Mouse (Mus musculus) limb, embryonic 10.5 days (tissue): Measurements from ENCODE around the gene Pip5k1b. TPM values are rescaled to one million over a fixed set of nuclear protein-coding genes. Genes with fewer than 3 reads are reported as not detected.
A peak's percentile ranks its signal among the peaks of the same experiment; 100 is the strongest.

ENCODE experiments used
- DNase-seq: peaks from one replicate; pipeline ENCODE4 v3.0.0-alpha.2; 2017; ENCODE audit warnings: low spot score
- H3K27ac ChIP-seq: fragments of 300-500 bp; sonication (generic); 2 replicates; pipeline ENCODE4 v1.5.1; 2016; ENCODE audit warnings: mild to moderate bottlenecking
- H3K27me3 ChIP-seq: fragments of 300-500 bp; sonication (generic); 2 replicates; pipeline ENCODE4 v1.6.1; 2016; ENCODE audit warnings: low read depth, mild to moderate bottlenecking; ENCODE audit not compliant: poor library complexity, severe bottlenecking
- H3K36me3 ChIP-seq: fragments of 300-500 bp; sonication (generic); 2 replicates; pipeline ENCODE4 v1.6.1; 2016; ENCODE audit warnings: mild to moderate bottlenecking, moderate library complexity
- H3K4me1 ChIP-seq: fragments of 300-500 bp; sonication (generic); 2 replicates; pipeline ENCODE4 v1.6.1; 2016
- H3K4me3 ChIP-seq: fragments of 300-500 bp; sonication (generic); 2 replicates; pipeline ENCODE4 v1.5.1; 2016; ENCODE audit warnings: mild to moderate bottlenecking, moderate library complexity
- H3K9me3 ChIP-seq: fragments of 300-500 bp; sonication (generic); replicated peaks from 2 replicates; pipeline ENCODE4 v1.6.1; 2016; ENCODE audit warnings: mild to moderate bottlenecking
- WGBS: fragments of 180-500 bp; shearing (Covaris S2); methylation state at CpG from one replicate; pipeline ENCODE4 v1.1.7; 2016; 5-methylcytosine and 5-hydroxymethylcytosine counted together
- polyA plus RNA-seq: library from polyadenylated mRNA; unstranded; fragments of >200 nt; fragmentation: Nextera tagmentation; extraction: Ambion mirVana; gene quantifications from 2 replicates; pipeline ENCODE4 v1.2.1, GENCODE M21; 2016

Gene Pip5k1b
- polyA plus RNA-seq, 1 experiment from 2014 or later = 0.50 TPM

DNA sequence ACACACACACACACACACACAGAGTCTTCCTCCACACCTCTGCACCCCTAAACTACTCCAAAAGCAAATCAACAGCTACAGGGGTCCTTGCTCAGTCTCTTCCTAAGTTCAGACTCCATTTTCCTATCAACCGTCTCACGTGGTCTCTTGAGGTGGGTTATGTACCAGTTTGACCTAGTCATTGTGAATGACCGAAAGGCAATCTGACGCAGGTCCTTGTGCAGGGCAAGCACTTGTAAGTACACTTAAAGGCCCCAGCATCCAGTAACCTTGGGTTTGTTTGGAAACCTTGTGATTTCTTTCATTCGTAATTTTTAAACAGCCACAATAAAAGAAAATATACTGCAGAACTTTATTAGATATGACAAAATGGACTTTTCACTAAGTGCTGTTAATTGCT is 83.2 kb downstream of the Pip5k1b start:
- DNase-seq = no peak
- H3K27me3 ChIP-seq = no peaks in the 10 kb centered on the region
- no peak overlapping the region for H3K4me3 ChIP-seq
- WGBS = 90% methylated on average over 5 of the region's 5 CpGs
- no peaks in the 10 kb centered on the region for H3K9me3 ChIP-seq
- H3K36me3 ChIP-seq = no peaks in the 10 kb centered on the region
- H3K27ac ChIP-seq = no peak overlapping the region
- peaks cover 8% of the 10 kb centered on the region for H3K4me1 ChIP-seq

- Histone ChIP-seq H3K9me3 (no peaks in the 10 kb centered on the region), H3K36me3 (no peaks in the 10 kb centered on the region), H3K27ac (no peak overlapping the region), H3K27me3 (no peaks in the 10 kb centered on the region), H3K4me1 (peaks cover 8% of the 10 kb centered on the region), H3K4me3 (no peak overlapping the region)
- WGBS = 92% methylated on average over 6 of the region's 6 CpGs
- DNase-seq = no peak
These were observed 84.1 kb downstream of the Pip5k1b start for GRCm38 (mm10) chr19:24471538-24471937.

DNA sequence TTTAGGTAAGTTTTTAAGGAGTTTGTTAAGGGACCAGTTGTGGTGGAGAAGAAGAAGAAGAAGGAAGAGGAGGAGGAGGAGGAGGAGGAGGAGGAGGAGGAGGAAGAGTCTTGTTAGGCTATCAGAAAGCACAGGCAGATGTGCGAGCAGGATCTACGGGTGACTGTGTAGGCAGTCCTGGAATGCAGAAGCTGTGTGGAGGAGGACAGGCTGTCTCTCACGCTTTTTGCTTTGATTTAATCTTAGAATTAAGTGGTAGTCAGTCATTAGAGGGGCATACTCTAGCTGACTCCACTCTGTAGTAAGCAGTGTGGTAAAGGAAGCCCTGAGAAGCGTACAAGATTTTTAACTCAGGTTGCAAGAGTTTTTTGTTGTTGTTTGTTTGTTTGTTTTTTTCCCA is 86.5 kb downstream of the Pip5k1b start:
- Histone ChIP-seq H3K9me3 (no peaks in the 10 kb centered on the region), H3K27ac (no peak overlapping the region), H3K4me3 (no peak overlapping the region), H3K27me3 (no peaks in the 10 kb centered on the region), H3K36me3 (no peaks in the 10 kb centered on the region), H3K4me1 (no peaks in the 10 kb centered on the region)
- 78% methylated on average over 4 of the region's 4 CpGs for whole genome bisulfite sequencing
- no peak for DNase-seq

GRCm38 (mm10) chr19:24468616-24469015 is 87.1 kb downstream of the Pip5k1b start:
- H3K9me3 ChIP-seq = no peaks in the 10 kb centered on the region
- no peaks in the 10 kb centered on the region for H3K36me3 ChIP-seq
- H3K27me3 ChIP-seq = no peaks in the 10 kb centered on the region
- H3K4me3 ChIP-seq = no peak overlapping the region
- no peak overlapping the region for H3K27ac ChIP-seq
- 82% methylated on average over 3 of the region's 3 CpGs for WGBS
- H3K4me1 ChIP-seq = no peaks in the 10 kb centered on the region
- DNase-seq = no peak

GRCm38 (mm10) chr19:24463011-24463410 is 92.7 kb downstream of the Pip5k1b start:
- WGBS = 85% methylated on average over 2 of the region's 3 CpGs

DNA sequence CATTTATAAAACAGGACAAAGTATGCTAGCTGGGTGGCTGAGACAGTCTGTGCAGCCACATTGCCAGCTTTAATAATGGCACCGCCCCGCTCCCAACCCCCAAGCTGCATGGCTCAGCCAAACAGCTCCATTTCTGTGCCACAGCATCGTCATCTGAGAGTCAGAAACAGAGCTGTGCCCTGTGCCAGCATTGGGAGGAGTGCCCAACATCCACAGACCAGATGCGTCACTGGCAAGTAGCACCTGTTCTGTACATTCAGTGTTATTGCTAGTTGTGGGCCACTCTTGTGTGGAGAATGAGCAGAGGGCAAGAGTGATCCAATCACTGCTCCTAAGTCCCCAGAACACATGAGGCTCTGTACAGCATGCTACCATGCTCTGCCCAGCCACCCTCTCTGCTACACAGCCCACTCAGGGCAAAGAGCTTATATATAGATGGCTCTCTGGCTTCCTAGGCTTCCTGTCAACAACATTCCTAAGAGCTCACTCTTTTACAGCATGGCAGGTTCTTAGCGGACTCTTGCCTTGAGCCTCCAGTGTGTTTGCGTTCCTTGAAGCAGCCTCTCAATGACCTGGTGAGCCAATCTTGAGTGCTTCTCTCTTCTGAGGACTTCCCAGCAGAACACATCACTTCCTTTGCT is 99.0 kb downstream of the Pip5k1b start:
- Histone ChIP-seq H3K27ac (no peak overlapping the region), H3K36me3 (no peaks in the 10 kb centered on the region), H3K27me3 (no peaks in the 10 kb centered on the region), H3K9me3 (no peaks in the 10 kb centered on the region), H3K4me1 (peaks cover 8% of the 10 kb centered on the region), H3K4me3 (no peak overlapping the region)
- DNase-seq = no peak
- 89% methylated on average over 6 of the region's 6 CpGs for WGBS

More at GRCm38 (mm10) chr19:24463011-24463410, 92.7 kb downstream of the Pip5k1b start:
- H3K9me3 ChIP-seq = no peaks in the 10 kb centered on the region
- no peak overlapping the region for H3K4me3 ChIP-seq
- no peaks in the 10 kb centered on the region for H3K4me1 ChIP-seq
- DNase-seq = no peak
- H3K27me3 ChIP-seq = no peaks in the 10 kb centered on the region
- no peaks in the 10 kb centered on the region for H3K36me3 ChIP-seq
- no peak overlapping the region for H3K27ac ChIP-seq

GRCm38 (mm10) chr19:24455249-24455960 is 100.3 kb downstream of the Pip5k1b start:
- Histone ChIP-seq H3K4me3 (no peak overlapping the region), H3K4me1 (peaks cover 8% of the 10 kb centered on the region), H3K27me3 (no peaks in the 10 kb centered on the region), H3K36me3 (no peaks in the 10 kb centered on the region), H3K27ac (no peak overlapping the region), H3K9me3 (no peaks in the 10 kb centered on the region)
- 86% methylated on average over 6 of the region's 6 CpGs for WGBS
- no peak for DNase-seq

DNA sequence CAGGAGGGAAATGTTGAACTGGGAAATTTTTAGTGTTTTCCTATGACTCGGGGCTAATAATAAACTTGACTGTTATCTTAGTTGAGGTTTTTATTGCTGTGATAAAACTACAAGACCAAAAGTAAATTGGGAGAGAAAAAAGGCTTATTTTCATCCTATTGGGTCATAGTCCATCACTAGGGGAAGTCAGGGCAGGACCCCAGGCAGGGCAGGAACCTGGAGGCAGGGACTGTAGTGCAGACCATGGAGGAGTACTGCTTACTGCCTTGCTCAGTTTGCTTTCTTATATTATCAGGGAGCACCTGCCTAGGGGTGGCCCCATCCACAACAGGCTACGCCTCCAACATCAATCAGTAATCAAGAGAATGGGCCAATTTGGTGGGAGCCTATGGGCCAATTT is 101.2 kb downstream of the Pip5k1b start:
- Histone ChIP-seq H3K27ac (no peak overlapping the region), H3K27me3 (no peaks in the 10 kb centered on the region), H3K9me3 (no peaks in the 10 kb centered on the region), H3K4me1 (peaks cover 8% of the 10 kb centered on the region), H3K36me3 (no peaks in the 10 kb centered on the region), H3K4me3 (no peak overlapping the region)
- 88% methylated on average over 2 of the region's 2 CpGs for WGBS
- no peak for DNase-seq

DNA sequence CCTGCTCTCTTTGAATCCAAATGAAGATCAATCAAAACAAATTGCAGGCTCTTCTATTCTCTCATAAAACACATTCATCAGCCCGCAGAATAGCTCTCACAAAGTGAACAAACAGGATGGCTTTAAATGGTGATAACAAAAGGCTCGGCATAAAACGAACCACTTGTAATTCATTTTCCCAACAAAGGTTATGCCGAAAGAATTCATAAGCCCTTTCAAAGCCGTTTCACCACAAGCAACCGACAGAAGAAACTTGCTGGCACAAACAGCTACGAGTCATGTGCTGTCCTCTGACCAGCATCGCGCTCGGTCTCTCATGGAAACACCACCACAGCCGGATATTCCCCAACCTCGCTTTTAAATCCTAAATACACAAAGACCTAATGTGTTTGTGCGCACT is 102.3 kb downstream of the Pip5k1b start:
- Histone ChIP-seq H3K4me3 (no peak overlapping the region), H3K27me3 (no peaks in the 10 kb centered on the region), H3K9me3 (no peaks in the 10 kb centered on the region), H3K4me1 (peaks cover 8% of the 10 kb centered on the region), H3K27ac (no peak overlapping the region), H3K36me3 (no peaks in the 10 kb centered on the region)
- WGBS = 95% methylated on average over 13 of the region's 13 CpGs
- DNase-seq = no peak

GRCm38 (mm10) chr19:24452441-24452898 is 103.2 kb downstream of the Pip5k1b start:
- 38% methylated on average over 3 of the region's 3 CpGs for WGBS
- peak overlapping the region; percentile 64; the same call in 1 of the 2 replicates for H3K27ac ChIP-seq
- peak; percentile 36 for DNase-seq
- no peaks in the 10 kb centered on the region for H3K36me3 ChIP-seq
- no peak overlapping the region for H3K4me3 ChIP-seq
- no peaks in the 10 kb centered on the region for H3K9me3 ChIP-seq
- no peaks in the 10 kb centered on the region for H3K27me3 ChIP-seq
- H3K4me1 ChIP-seq = peaks cover 8% of the 10 kb centered on the region

DNA sequence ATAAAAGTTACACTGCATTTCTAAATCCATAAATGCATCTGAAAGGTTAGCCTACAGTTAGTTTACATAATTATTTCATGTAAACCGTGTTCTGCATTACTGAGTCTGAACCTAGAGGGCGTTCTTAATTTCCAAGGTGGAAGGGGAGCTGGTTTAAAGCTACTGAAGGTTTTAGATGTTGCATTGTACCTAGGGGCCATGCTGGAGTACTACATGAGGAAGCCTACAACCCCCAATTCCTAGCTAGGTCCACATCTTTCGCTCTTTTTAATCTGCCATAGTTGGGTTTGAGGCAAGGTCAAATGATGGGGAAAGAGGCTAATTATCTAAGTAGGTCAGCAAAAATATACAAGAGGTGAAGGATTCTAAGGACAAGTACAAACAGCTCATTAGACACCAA is 104.0 kb downstream of the Pip5k1b start:
- Histone ChIP-seq H3K4me1 (peaks cover 8% of the 10 kb centered on the region), H3K36me3 (no peaks in the 10 kb centered on the region), H3K4me3 (no peak overlapping the region), H3K9me3 (no peaks in the 10 kb centered on the region), H3K27me3 (no peaks in the 10 kb centered on the region), H3K27ac (no peak overlapping the region)
- 89% methylated on average over 3 of the region's 3 CpGs for WGBS
- DNase-seq = no peak

GRCm38 (mm10) chr19:24450740-24451139 is 104.9 kb downstream of the Pip5k1b start:
- no peaks in the 10 kb centered on the region for H3K9me3 ChIP-seq
- DNase-seq = no peak

GRCm38 (mm10) chr19:24444322-24444721 is 111.3 kb downstream of the Pip5k1b start:
- H3K27me3 ChIP-seq = no peaks in the 10 kb centered on the region
- no peaks in the 10 kb centered on the region for H3K36me3 ChIP-seq
- H3K4me3 ChIP-seq = no peak overlapping the region
- WGBS = 92% methylated on average over 3 of the region's 3 CpGs
- no peaks in the 10 kb centered on the region for H3K9me3 ChIP-seq
- no peaks in the 10 kb centered on the region for H3K4me1 ChIP-seq
- no peak for DNase-seq
- no peak overlapping the region for H3K27ac ChIP-seq

More at GRCm38 (mm10) chr19:24450740-24451139, 104.9 kb downstream of the Pip5k1b start:
- H3K4me3 ChIP-seq = no peak overlapping the region
- no peaks in the 10 kb centered on the region for H3K27me3 ChIP-seq
- H3K4me1 ChIP-seq = peaks cover 8% of the 10 kb centered on the region
- no peaks in the 10 kb centered on the region for H3K36me3 ChIP-seq
- WGBS = 95% methylated on average over 8 of the region's 8 CpGs
- H3K27ac ChIP-seq = no peak overlapping the region
